Mouse (Mus musculus) embryo, embryonic 9.5 days (tissue): ENCODE results near the gene Egfl7.
A peak's percentile ranks its signal among the peaks of the same experiment; 100 is the strongest.

Source experiments
- DNase-seq: peaks from one replicate; pipeline ENCODE4 v3.0.0-alpha.2; 2017; ENCODE audit errors: extremely low spot score

Egfl7 gene

GRCm38 (mm10) chr2:26639838-26640830 is 60.3 kb downstream of the Egfl7 start:
- peak; percentile 98 for DNase-seq

DNA sequence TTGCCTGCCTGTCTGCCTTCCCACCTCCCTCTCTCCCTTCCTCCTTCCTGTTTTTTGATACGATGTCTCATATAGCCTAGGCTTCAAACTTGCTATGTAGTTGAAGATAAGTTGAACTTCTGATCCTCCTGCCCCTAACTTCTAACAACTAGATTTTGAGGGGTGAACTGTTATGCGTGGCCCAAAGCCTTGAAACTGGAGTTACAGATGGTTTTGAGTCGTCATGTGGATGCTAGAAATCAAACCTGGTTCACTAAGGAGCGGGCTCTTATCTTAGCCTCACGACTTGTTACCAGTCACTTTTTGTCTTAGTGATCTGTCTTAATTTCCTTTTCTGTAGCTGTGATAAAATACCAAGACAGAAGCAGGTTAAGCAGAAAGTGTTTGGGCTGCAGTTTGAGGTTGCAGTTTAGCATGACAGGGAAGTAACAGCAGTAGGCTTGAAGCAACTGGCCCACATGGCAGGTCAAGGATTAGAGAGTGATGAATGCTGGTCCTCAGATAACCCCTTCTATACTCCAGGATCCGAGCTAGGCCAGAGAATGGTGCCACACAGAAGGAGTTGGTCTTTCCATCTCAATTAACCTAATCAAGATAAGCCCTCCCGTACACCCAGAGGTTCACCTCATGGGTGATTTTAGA is 61.3 kb downstream of the Egfl7 start:
- no peak for DNase-seq
